Mouse (Mus musculus) C2C12 (cell line): ENCODE results near the gene Gm45753. TPM values are rescaled to one million over a fixed set of nuclear protein-coding genes. Genes with fewer than 3 reads are reported as not detected.

Source experiments
- H3K27me3 ChIP-seq: one replicate; pipeline ENCODE4 v1.6.1; 2011; ENCODE audit not compliant: control insufficient read depth, insufficient read depth, insufficient read length
- H3K36me3 ChIP-seq: one replicate; pipeline ENCODE4 v1.6.1; 2011; ENCODE audit not compliant: control insufficient read depth, insufficient read depth
- H3K4me3 ChIP-seq: one replicate; pipeline ENCODE4 v1.5.1; 2011; ENCODE audit warnings: mild to moderate bottlenecking, control low read depth; ENCODE audit not compliant: poor library complexity, insufficient read depth, severe bottlenecking
- H3K79me2 ChIP-seq: one replicate; pipeline ENCODE4 v1.6.1; 2011; ENCODE audit not compliant: control insufficient read depth, insufficient read depth
- H3K79me3 ChIP-seq: one replicate; pipeline ENCODE4 v1.6.1; 2011; ENCODE audit warnings: low read depth, control low read depth
- H3ac ChIP-seq: one replicate; pipeline ENCODE3; 2011; ENCODE audit warnings: low read depth; ENCODE audit not compliant: control insufficient read depth, insufficient read length
- CEBPB ChIP-seq: IDR thresholded peaks from one replicate; pipeline ENCODE4 v1.6.1; 2011; ENCODE audit warnings: low read depth, mild to moderate bottlenecking, control low read depth, moderate library complexity
- CTCF ChIP-seq: IDR thresholded peaks from one replicate; pipeline ENCODE4 v1.5.1; 2011; ENCODE audit not compliant: control insufficient read depth, insufficient read depth, insufficient read length
- FOSL1 ChIP-seq: IDR thresholded peaks from one replicate; pipeline ENCODE4 v1.8.0; 2011; ENCODE audit warnings: mild to moderate bottlenecking, low read length; ENCODE audit not compliant: poor library complexity, insufficient read depth, severe bottlenecking
- MAX ChIP-seq: IDR thresholded peaks from one replicate; pipeline ENCODE4 v1.6.1; 2011; ENCODE audit warnings: mild to moderate bottlenecking, control low read depth
- MYOD1 ChIP-seq: IDR thresholded peaks from one replicate; pipeline ENCODE4 v1.6.1; 2011; ENCODE audit warnings: low read depth; ENCODE audit not compliant: control insufficient read depth, insufficient read length
- MYOG ChIP-seq: IDR thresholded peaks from one replicate; pipeline ENCODE4 v1.6.1; 2011; ENCODE audit not compliant: control insufficient read depth, insufficient read length; ENCODE audit errors: extremely low read depth
- USF1 ChIP-seq: IDR thresholded peaks from one replicate; pipeline ENCODE4 v1.6.1; 2011; ENCODE audit warnings: low read depth, mild to moderate bottlenecking, control low read depth, moderate library complexity
- polyA plus RNA-seq: library from polyadenylated mRNA; unstranded; fragments of >200 nt; fragmentation: generic; extraction: Trizol; gene quantifications from one replicate; pipeline ENCODE4 v1.2.1, GENCODE M21; 2012; ENCODE audit warnings: missing spikeins

Gm45753 gene
- polyA plus RNA-seq, 1 experiment: not detected

DNA sequence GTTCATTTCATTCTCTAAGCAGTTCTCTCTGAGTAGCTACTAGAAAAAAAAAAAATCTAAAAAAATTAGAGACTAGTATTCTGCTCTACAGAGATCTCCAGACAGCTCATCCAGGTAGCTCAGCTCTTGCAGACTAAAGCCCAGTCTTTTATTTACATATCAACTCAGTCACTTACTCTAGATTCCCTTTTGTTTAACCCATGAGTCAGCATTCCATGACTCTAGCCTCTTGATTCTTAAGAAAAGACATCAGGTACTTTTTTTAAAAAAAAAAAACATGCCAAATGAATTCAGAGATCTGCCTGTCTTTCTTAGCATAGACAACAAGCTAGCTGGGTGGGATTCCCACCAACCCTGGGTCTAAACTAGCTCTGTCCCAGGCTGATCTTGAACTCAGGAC is 39.8 kb downstream of the Gm45753 start:
- no peaks in the 10 kb centered on the region for H3K36me3 ChIP-seq
- H3K4me3 ChIP-seq: no peak overlapping the region
- no peaks in the 10 kb centered on the region for H3K79me3 ChIP-seq
- H3ac ChIP-seq: no peak overlapping the region
- TF ChIP-seq MAX (no peak), CTCF (no peak), USF1 (no peak), MYOG (no peak), MYOD1 (no peak), FOSL1 (no peak), CEBPB (no peak)
- no peaks in the 10 kb centered on the region for H3K27me3 ChIP-seq
- H3K79me2 ChIP-seq: no peaks in the 10 kb centered on the region

DNA sequence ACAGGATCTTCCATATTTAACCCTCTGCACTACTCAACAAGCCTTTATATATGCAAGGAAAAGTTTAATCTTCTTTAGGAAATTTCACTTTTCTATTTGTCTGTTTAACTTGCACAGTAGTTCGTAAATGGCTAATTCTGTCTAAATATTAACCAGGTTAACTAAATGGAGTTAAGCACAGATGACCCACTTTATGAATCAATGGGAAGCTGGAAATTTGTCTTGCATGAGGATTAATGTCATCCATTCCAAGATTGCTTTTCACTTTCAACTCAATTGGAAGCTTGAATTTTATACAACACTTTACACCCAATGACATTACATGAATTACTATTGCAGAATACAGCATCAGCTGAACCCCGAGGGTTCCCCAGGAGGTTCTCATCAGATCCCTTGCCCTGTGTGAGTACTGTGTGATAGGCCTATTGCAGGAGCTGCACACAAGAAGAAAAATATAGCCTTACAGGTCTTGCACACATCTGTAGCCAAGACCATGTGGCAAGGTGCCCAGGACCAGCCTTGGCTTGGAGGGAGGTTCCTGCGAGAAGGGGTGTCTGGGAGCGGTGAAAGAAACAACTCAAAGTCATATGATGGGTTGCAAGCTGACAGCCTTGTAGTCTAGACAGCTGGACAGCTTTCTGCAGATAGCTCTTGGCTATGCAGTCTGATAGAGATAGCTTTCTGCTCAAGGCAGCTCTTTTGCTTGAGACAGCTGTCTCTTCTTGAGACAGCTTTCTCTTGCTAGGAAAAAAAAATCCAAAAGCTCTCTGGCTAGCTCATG is 40.5 kb downstream of the Gm45753 start:
- no peak for TF ChIP-seq MAX
- TF ChIP-seq USF1: no peak
- TF ChIP-seq CTCF: no peak
- no peak for TF ChIP-seq FOSL1
- no peak for TF ChIP-seq MYOD1
- TF ChIP-seq CEBPB: no peak
- no peak for TF ChIP-seq MYOG
- H3K79me3 ChIP-seq: no peaks in the 10 kb centered on the region
- no peaks in the 10 kb centered on the region for H3K27me3 ChIP-seq
- H3K4me3 ChIP-seq: no peak overlapping the region
- H3K79me2 ChIP-seq: no peaks in the 10 kb centered on the region
- no peaks in the 10 kb centered on the region for H3K36me3 ChIP-seq
- H3ac ChIP-seq: no peak overlapping the region

- H3K79me2 ChIP-seq: no peaks in the 10 kb centered on the region
- H3ac ChIP-seq: no peak overlapping the region
- H3K79me3 ChIP-seq: no peaks in the 10 kb centered on the region
- no peak overlapping the region for H3K4me3 ChIP-seq
- no peaks in the 10 kb centered on the region for H3K27me3 ChIP-seq
- H3K36me3 ChIP-seq: no peaks in the 10 kb centered on the region
- no peak for TF ChIP-seq CTCF
- TF ChIP-seq CEBPB: no peak
- TF ChIP-seq MYOD1: no peak
- no peak for TF ChIP-seq FOSL1
- no peak for TF ChIP-seq USF1
- no peak for TF ChIP-seq MAX
- TF ChIP-seq MYOG: no peak
Observed at GRCm38 (mm10) chr8:45266993-45267392, 41.3 kb downstream of the Gm45753 start.

DNA sequence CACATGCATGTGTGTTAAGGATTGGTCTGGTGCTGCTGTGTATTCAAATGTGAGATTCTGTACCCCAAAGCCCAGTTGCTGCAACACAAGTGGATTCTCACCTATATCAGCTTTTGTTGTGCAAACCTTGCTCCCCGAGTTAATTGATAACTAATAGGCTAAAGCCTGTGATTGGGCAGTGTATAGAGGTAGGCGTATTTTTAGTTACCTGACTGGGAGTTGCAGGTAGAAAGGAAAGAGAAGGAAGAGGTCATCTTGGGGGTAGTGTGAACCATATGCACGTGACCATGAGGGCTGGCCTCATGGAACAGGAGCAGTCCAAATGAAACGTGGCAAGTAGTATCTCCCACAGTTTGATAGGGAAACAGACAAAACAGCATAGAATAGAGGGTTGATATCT is 43.3 kb downstream of the Gm45753 start:
- Histone ChIP-seq H3ac (no peak overlapping the region), H3K79me3 (no peaks in the 10 kb centered on the region), H3K79me2 (no peaks in the 10 kb centered on the region), H3K27me3 (no peaks in the 10 kb centered on the region), H3K4me3 (no peak overlapping the region), H3K36me3 (no peaks in the 10 kb centered on the region)
- TF ChIP-seq MYOG: no peak

DNA sequence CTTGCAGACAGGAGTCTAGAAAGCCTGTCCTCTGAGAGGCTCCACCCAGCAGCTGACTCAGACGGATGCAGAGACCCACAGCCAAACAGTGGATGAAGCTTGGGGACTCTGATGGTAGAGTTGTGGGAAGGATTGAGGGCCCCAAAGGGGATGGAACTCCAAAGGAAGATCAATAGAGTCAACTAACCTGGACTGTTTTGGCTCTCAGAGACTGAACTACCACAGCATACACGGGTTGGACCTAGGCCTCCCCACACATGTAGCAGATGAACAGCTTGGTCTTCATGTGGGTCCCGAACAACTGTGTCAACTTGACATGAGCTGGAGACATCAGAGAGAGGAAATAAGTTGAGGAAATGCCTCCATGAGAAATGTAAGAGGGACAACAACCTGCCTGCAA is 45.4 kb downstream of the Gm45753 start:
- Histone ChIP-seq H3K27me3 (no peaks in the 10 kb centered on the region), H3ac (no peak overlapping the region), H3K79me3 (no peaks in the 10 kb centered on the region), H3K4me3 (no peak overlapping the region), H3K79me2 (no peaks in the 10 kb centered on the region), H3K36me3 (no peaks in the 10 kb centered on the region)
- TF ChIP-seq CEBPB: no peak
- TF ChIP-seq MYOG: no peak
- no peak for TF ChIP-seq CTCF
- no peak for TF ChIP-seq FOSL1
- no peak for TF ChIP-seq MAX
- TF ChIP-seq USF1: no peak
- no peak for TF ChIP-seq MYOD1

DNA sequence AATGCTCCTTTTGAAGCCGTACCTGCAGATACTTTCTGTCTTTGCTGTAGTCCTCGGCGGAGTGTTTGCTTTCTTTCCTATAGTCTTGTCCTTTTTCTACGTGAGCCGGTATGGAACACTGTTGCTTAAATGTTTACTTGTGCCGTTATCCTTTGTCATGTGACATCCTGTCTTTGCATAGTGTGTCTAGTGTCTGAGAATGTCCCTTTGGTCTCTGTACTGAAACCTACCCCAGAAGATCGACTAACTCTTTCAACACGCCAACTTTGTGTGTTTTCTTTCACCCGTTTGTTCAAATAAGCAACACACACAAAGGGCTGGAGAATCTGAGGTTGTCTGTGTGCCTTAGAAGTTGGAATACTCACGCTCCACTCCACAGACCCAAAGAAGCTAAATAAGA is 46.3 kb downstream of the Gm45753 start, which contains the start of gene F11:
Gene F11, minus strand, starts transcription at position 112 of the 400 bp plus-strand sequence.
- TF ChIP-seq MYOD1 (no peak), FOSL1 (no peak)
- no peaks in the 10 kb centered on the region for H3K36me3 ChIP-seq
- no peaks in the 10 kb centered on the region for H3K79me3 ChIP-seq
- no peak within 1 kb of the TSS for H3ac ChIP-seq
- no peaks in the 10 kb centered on the region for H3K79me2 ChIP-seq
- H3K4me3 ChIP-seq: no peak within 1 kb of the TSS
- H3K27me3 ChIP-seq: no peaks in the 10 kb centered on the region
